Mouse (Mus musculus): ENCODE data around the gene Itpr2. TPM values are rescaled to one million over a fixed set of nuclear protein-coding genes. Genes with fewer than 3 reads are reported as not detected.
A peak's percentile ranks its signal among the peaks of the same experiment; 100 is the strongest.

The Itpr2 gene
- total RNA-seq, 2 experiments from 2014 or later = 8.6 to 10.1 TPM

GRCm38 (mm10) chr6:146155156-146155734, 346.8 kb downstream of the Itpr2 start:
- ATAC-seq (replicated peaks; ENCODE audit: low FRiP score, low TSS enrichment, poor library complexity, severe bottlenecking) = no peak

- no peak for ATAC-seq (replicated peaks; ENCODE audit: low FRiP score, low TSS enrichment, poor library complexity, severe bottlenecking)
Measured at GRCm38 (mm10) chr6:146152843-146153242, 349.2 kb downstream of the Itpr2 start.

DNA sequence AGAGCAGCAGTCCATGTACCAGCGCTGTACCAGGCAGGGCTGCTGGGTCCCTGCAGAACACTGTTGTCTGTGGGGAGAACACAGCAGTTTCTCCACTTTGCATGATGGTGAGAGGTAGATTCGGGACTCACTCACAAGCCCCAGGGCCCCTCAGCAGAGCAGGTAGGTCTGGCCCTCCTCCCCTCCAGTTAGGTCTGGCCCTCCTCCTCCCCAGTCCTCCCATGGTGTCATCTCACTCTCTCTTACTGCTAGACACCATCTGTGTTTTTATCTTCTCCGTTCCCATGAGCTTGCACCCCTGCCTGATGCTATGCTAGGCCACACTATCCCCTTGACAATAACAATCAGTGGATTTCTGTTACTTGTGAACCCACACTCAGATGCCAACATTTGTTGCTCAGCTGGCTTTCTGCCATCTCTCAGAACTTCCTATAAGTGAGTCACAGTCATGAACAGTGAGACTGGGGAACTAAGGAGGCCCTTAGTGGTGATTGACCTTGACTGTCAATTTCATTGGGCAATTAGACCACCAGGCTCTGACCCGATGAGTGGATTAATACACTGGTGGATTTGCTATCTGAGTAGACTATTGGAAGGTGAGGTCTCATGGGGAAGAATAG, 360.9 kb downstream of the Itpr2 start:
- ATAC-seq (replicated peaks; ENCODE audit: low FRiP score, low TSS enrichment, poor library complexity, severe bottlenecking) = no peak

DNA sequence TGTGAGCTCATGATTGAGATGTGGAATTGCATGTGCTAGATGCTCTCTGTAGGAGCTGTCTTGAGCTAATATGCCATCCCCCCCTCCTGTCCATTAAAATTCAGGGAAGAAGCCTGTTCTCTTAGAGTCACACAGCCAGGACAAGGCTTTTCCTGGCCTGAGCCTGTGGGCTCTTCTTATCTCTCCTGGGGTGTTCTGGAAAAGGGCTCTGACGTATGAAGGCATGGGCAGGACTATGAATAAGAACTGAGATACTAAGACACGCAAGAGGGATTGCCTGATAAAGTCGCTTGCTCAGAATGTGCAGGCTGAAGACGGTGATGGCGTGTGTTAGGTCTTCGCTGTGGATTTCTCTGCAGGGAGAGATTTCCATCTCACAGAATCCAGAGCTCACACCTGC, 361.9 kb downstream of the Itpr2 start:
- no peak for ATAC-seq (replicated peaks; ENCODE audit: low FRiP score, low TSS enrichment, poor library complexity, severe bottlenecking)

GRCm38 (mm10) chr6:146136646-146137045, 365.4 kb downstream of the Itpr2 start:
- ATAC-seq (replicated peaks; ENCODE audit: low FRiP score, low TSS enrichment, poor library complexity, severe bottlenecking) = no peak

DNA sequence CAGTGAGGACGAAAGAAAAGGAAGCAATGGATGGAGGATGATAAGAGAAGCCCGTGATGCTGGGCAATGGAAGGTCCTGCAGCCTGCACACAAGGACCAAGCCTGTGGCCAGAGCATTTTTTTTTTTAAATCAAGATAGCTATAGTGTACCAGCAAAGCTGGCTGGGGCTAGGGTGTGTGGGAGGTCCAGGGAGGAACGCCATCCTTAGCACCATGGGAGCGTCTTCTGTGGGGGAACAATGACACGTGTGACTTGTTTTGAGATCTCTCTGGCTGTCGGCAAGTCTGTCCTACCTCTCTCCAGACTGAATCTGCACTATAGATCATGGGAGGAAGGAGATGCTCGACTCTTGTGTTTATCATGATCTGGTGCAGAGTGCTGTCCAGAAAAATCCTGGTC, 365.8 kb downstream of the Itpr2 start:
- ATAC-seq (replicated peaks; ENCODE audit: low FRiP score, low TSS enrichment, poor library complexity, severe bottlenecking) = no peak

DNA sequence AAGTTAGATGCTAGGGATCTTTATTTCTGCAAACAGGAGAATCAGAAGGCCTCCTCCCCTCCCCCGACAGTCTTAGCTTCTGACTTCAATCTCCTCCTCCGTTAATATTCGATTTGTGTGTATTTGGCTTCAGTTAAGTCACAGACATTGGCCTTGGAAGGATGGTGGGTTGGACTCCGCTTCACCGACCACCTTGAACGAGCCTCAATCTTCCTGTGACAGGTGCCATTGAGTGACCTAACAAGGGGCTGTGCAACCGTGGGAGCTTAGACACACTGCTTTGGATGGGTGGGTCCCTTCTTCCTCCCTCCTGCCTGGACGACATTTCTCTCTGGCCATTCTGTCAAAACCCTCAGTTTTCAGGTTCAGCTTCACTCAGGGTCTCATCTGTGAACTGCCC, 366.7 kb downstream of the Itpr2 start:
- no peak for ATAC-seq (replicated peaks; ENCODE audit: low FRiP score, low TSS enrichment, poor library complexity, severe bottlenecking)

DNA sequence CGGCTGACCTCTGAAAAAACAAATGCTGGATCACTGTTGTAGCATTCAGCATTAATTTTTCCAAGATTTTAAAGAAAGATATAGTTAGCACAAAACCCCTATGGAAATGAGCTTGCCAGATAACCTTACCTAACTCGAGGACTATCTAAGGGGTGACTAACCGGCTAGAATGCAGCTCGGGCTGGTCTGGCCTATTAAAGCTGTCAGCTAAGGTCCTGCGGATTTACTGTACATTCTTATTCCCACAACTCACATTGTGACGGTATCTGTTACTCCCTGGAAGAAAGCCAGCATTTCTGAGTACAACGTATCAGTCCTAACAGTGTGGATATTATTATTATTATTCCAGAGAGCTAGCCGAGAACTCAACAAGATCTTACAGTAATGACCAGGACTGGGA, 368.1 kb downstream of the Itpr2 start:
- ATAC-seq (replicated peaks; ENCODE audit: low FRiP score, low TSS enrichment, poor library complexity, severe bottlenecking) = no peak; the same call in 1 of the 2 replicates

DNA sequence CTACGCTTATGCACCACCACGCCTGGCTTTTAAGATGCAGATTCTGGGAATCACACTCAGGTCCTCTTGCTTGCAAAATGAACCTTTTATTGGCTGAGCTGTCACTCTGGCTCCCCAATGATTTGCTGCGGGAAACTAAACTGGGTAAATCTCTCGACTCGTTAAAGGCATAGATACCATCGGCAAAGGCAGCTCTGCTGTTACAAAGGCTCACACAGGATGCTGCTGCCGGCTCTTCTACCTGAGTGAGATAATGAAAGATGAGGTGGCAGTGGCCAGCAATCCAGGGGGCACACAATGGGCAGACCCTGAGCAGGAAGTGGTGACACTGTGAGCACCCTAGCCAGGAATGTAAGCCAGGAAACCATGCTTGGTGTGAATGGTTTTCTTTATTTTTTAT, 373.0 kb downstream of the Itpr2 start:
- no peak for ATAC-seq (replicated peaks; ENCODE audit: low FRiP score, low TSS enrichment, poor library complexity, severe bottlenecking)

DNA sequence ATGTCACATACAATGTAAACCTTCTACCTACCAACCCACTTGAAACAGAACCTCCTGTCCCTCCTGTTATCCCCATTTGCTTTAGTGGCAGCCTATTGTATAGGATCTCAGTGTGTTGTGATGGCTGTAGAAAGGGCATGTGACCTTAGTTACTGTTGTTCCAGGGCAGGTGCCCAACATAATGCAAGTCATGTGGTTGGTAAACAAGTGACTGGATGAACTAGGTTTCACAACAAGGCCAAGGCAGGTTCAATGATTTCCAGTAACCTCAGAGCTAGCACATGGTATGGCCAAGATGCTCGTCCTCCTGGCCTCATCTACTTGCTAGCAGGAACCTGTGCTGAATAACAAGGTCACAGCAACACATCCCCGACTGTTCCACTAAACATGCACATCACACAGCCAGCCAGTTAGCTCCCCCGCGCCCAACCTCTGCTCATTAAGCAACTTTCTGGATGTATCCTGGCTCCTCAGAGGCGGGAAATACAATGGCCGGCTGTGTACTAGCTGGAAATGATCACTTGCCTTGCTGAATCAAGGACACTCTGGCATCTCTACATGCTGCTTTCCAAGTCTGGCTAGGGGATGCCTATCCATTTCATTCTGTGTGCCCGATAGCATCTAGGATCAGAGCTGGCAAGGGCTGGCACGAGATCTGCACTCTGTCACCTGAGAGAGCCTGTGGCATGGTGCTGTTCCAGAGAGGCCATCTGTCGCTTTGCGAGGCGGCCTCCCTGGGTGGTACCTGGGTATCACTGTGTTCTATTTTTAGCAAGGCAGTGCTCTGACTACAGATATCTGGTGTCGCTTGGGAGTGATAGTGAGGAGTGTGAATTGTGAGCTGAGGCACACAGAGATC, 375.0 kb downstream of the Itpr2 start:
- ATAC-seq (replicated peaks; ENCODE audit: low FRiP score, low TSS enrichment, poor library complexity, severe bottlenecking) = peak; percentile 66; the same call in 1 of the 2 replicates

DNA sequence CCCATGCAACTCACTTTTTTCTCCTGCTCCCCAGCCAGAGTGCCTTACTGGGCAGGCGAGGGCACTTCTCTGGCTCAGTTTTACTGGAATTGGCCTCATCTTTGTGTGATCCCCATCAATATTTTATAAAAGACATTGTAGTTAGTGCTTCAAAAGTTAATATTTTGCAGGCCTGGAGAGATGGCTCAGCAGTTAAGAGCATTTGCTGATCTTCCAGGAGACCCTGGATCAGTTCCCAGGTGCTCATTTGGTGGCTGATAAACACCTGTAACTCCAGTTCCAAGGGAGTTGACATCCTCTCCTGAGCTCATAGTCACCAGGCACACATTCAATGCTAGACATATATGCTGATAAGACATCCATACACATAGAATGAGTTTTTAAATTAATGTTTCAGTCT, 376.4 kb downstream of the Itpr2 start:
- no peak for ATAC-seq (replicated peaks; ENCODE audit: low FRiP score, low TSS enrichment, poor library complexity, severe bottlenecking)

GRCm38 (mm10) chr6:146124479-146124878, 377.5 kb downstream of the Itpr2 start:
- no peak for ATAC-seq (replicated peaks; ENCODE audit: low FRiP score, low TSS enrichment, poor library complexity, severe bottlenecking)

DNA sequence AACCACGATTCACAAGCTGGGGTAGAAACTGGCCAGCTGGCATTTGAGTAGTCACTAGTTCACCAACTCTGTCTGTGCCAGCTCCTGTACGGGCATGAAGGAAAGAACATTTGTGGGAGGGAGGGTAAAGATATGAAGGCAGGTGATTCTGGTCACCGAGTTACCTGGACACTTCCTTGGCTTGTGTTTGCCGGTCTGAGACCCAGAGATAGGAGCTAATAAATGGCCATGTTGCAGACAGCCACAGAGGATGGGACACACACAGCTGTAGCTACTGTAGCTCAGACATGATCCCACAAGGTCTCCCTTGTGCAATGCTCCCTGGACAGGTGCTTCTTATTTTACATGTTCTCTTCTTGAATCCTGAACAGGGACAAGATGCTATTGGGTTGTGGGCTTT, 378.4 kb downstream of the Itpr2 start:
- no peak for ATAC-seq (replicated peaks; ENCODE audit: low FRiP score, low TSS enrichment, poor library complexity, severe bottlenecking)

DNA sequence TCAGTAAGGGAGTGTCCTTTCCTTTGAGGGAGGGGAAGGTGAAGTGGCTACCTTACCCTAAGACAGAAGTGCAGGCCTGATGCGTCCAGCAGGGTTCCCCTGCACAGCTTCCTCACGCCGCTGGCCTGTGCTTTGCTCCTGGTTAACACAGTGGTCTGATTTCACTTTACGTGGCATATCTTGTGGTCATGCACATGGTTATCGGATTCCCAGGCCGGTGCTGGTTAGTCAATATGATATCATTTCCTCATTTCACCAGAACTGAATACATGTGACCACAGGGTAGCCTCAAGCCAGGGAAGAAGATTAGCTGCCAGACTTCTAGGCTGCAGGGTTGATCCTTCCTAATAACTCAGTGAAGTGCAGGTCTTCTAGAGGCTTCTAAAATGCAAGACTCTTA, 381.9 kb downstream of the Itpr2 start:
- peak; percentile 92 for ATAC-seq (replicated peaks; ENCODE audit: low FRiP score, low TSS enrichment, poor library complexity, severe bottlenecking)

DNA sequence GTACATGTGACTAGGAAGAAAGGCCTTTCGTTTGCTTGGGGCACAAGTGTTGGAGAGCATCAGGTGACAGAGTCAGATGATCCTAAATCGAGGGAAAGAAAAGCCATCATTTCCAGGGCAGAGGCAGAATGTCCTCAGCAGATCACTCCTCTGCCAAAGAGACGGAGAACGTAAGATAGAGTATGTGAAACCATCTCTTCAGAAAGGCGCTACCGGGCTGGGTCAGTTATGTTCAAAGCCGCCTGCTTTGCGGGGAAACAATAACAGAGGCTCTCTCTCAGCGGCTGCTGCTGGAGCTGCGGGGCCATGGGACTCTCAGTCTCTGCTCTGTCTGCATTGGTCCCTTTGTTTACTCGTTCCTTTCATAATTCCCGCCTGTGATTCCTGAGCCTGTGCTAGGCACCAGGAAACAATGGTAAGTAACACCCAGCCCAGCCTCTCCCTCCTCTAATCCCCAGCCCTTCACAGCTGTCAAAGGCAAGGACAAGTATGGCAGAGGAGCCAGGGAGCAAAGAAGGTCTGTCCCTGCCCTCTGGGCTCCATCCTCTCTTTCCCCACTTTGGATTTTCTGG, 387.2 kb downstream of the Itpr2 start:
- ATAC-seq (replicated peaks; ENCODE audit: low FRiP score, low TSS enrichment, poor library complexity, severe bottlenecking) = no peak

DNA sequence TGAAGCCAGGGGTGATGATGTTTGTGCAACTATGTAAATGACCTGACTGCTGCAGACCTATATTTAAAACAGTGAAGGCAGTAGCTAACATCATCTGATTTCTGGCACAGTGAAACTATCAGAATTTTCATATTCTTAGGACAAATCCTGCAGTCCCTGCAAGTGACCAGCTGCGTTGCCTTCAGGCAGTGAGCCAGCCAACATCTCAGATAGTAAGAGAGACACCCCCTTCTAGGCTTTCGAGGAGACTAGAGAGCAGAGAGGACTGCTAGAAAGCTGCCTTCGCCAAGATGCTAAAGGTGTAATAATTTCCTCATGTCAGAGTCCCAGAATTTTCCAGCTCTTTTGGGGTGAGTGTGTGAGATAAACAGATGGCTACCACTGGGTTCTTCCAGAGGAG, 388.0 kb downstream of the Itpr2 start:
- ATAC-seq (replicated peaks; ENCODE audit: low FRiP score, low TSS enrichment, poor library complexity, severe bottlenecking) = no peak

DNA sequence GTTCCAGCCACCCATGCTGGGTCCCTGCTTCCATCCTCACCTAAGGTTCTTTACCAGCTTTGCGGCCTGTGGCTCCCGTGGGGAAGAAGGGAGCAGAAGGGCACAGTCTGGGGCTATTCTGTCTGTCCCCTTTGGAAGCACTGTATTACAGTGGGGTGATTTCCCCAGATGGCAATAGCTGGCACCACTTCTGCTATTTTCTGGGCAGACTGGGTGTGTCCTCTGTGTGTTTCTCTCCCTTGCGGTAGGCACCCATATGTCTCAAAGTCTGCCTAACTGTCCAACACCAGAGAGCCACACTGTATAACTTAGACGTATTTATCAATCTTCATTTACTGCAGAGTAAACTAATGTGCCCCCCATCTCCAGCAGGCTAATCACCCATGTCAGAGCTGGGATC, 388.9 kb downstream of the Itpr2 start:
- peak; percentile 83 for ATAC-seq (replicated peaks; ENCODE audit: low FRiP score, low TSS enrichment, poor library complexity, severe bottlenecking)

DNA sequence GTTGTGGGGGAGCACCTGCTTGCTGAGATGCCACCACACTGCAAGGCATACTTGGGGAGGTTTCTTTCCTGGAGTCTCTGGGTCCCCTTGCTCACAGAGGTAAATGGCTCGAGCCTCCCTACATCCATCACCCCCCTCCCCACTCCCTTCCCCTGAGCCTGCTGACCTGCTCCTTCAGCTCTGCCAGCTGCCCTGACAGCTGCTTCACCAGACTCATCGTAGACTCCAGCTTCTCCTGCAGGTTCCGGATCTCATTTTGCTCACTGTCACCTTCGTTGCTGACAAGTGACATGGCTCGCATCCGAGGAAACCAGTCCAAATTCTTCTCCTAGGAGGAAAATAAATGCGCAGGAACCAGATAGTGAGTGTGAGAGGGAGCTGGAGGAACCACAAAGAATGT, 389.8 kb downstream of the Itpr2 start:
- no peak for ATAC-seq (replicated peaks; ENCODE audit: low FRiP score, low TSS enrichment, poor library complexity, severe bottlenecking)

- ATAC-seq (replicated peaks; ENCODE audit: low FRiP score, low TSS enrichment, poor library complexity, severe bottlenecking) = peak; percentile 48
Measured at GRCm38 (mm10) chr6:146111781-146112180, 390.2 kb downstream of the Itpr2 start.
